Mouse (Mus musculus): ENCODE measurements at regions not wholly inside any gene's neighbourhood (a gene's known extent, or its start where the extent isn't known, plus 50 kb on each side); places are given as distances from the start of the nearest gene placed in this dataset.

- WGBS: 49% methylated on average over 4 of the region's 4 CpGs
- Histone ChIP-seq H3K27me3 (ENCODE audit: insufficient read depth, low read length) (no peaks in the 10 kb centered on the region), H3K9me3 (replicated peaks; ENCODE audit: low read length) (no peaks in the 10 kb centered on the region), H3K27ac (no peak overlapping the region), H3K4me2 (ENCODE audit: low read length) (no peak overlapping the region), H3K9ac (ENCODE audit: low read depth, low read length) (no peak overlapping the region), H3K36me3 (ENCODE audit: insufficient read depth, low read length) (no peaks in the 10 kb centered on the region), H3K4me3 (replicated peaks; ENCODE audit: low read depth, low read length) (no peak overlapping the region), H3K4me1 (replicated peaks; ENCODE audit: insufficient read depth, low read length) (no peaks in the 10 kb centered on the region)
- no peak for TF ChIP-seq CTCF (IDR thresholded peaks at IDR 0.05; ENCODE audit: low read depth)
- ATAC-seq (replicated peaks; ENCODE audit: low FRiP score, low read depth) (no peak), DNase-seq (ENCODE audit: low spot score) (no peak)
These were observed 154.4 kb upstream of the Shisa6 start for GRCm38 (mm10) chr11:66680057-66680621.

- Histone ChIP-seq H3K4me3 (replicated peaks; ENCODE audit: low read depth, low read length) (no peak overlapping the region), H3K27ac (no peak overlapping the region), H3K4me1 (replicated peaks; ENCODE audit: insufficient read depth, low read length) (no peaks in the 10 kb centered on the region), H3K36me3 (ENCODE audit: insufficient read depth, low read length) (no peaks in the 10 kb centered on the region), H3K9ac (ENCODE audit: low read depth, low read length) (no peak overlapping the region), H3K9me3 (replicated peaks; ENCODE audit: low read length) (no peaks in the 10 kb centered on the region), H3K27me3 (ENCODE audit: insufficient read depth, low read length) (no peaks in the 10 kb centered on the region), H3K4me2 (ENCODE audit: low read length) (no peak overlapping the region)
- no peak for ATAC-seq (replicated peaks; ENCODE audit: low FRiP score, low read depth)
- DNase-seq (ENCODE audit: low spot score): no peak
- TF ChIP-seq CTCF (IDR thresholded peaks at IDR 0.05; ENCODE audit: low read depth): peak; percentile 2; the same call in 1 of the 2 replicates
- 90% methylated on average over 4 of the region's 4 CpGs for WGBS
These were observed 156.1 kb upstream of the Shisa6 start for GRCm38 (mm10) chr11:66681892-66682291.

- H3K27ac ChIP-seq: no peak overlapping the region
- H3K9ac ChIP-seq (ENCODE audit: low read depth, low read length): no peak overlapping the region
- H3K4me1 ChIP-seq (replicated peaks; ENCODE audit: insufficient read depth, low read length): no peaks in the 10 kb centered on the region
- H3K4me2 ChIP-seq (ENCODE audit: low read length): no peak overlapping the region
- no peak overlapping the region for H3K4me3 ChIP-seq (replicated peaks; ENCODE audit: low read depth, low read length)
- no peaks in the 10 kb centered on the region for H3K27me3 ChIP-seq (ENCODE audit: insufficient read depth, low read length)
- DNase-seq (ENCODE audit: low spot score) (no peak), ATAC-seq (replicated peaks; ENCODE audit: low FRiP score, low read depth) (no peak)
- 60% methylated on average over 4 of the region's 4 CpGs for WGBS
- no peak for TF ChIP-seq CTCF (IDR thresholded peaks at IDR 0.05; ENCODE audit: low read depth)
- no peaks in the 10 kb centered on the region for H3K36me3 ChIP-seq (ENCODE audit: insufficient read depth, low read length)
- no peaks in the 10 kb centered on the region for H3K9me3 ChIP-seq (replicated peaks; ENCODE audit: low read length)
These were observed 158.4 kb upstream of the Shisa6 start for GRCm38 (mm10) chr11:66684181-66684580.

- H3K9me3 ChIP-seq (replicated peaks; ENCODE audit: low read length): no peaks in the 10 kb centered on the region; the same call in 1 of the 2 replicates
- H3K9ac ChIP-seq (ENCODE audit: low read depth, low read length): no peak overlapping the region
- no peaks in the 10 kb centered on the region for H3K27me3 ChIP-seq (ENCODE audit: insufficient read depth, low read length)
- no peak overlapping the region for H3K4me2 ChIP-seq (ENCODE audit: low read length)
- no peak overlapping the region for H3K27ac ChIP-seq
- no peak overlapping the region for H3K4me3 ChIP-seq (replicated peaks; ENCODE audit: low read depth, low read length)
- DNase-seq (ENCODE audit: low spot score) (no peak), ATAC-seq (replicated peaks; ENCODE audit: low FRiP score, low read depth) (no peak)
- WGBS: 73% methylated on average over 5 of the region's 5 CpGs
- no peak for TF ChIP-seq CTCF (IDR thresholded peaks at IDR 0.05; ENCODE audit: low read depth)
- no peaks in the 10 kb centered on the region for H3K4me1 ChIP-seq (replicated peaks; ENCODE audit: insufficient read depth, low read length)
- H3K36me3 ChIP-seq (ENCODE audit: insufficient read depth, low read length): no peaks in the 10 kb centered on the region
These were observed 169.0 kb upstream of the Shisa6 start for GRCm38 (mm10) chr11:66694651-66695266.

GRCm38 (mm10) chr11:66696791-66697190 is 171.0 kb upstream of the Shisa6 start:
- Histone ChIP-seq H3K27me3 (ENCODE audit: insufficient read depth, low read length) (no peaks in the 10 kb centered on the region), H3K4me2 (ENCODE audit: low read length) (no peak overlapping the region), H3K9ac (ENCODE audit: low read depth, low read length) (no peak overlapping the region), H3K36me3 (ENCODE audit: insufficient read depth, low read length) (no peaks in the 10 kb centered on the region), H3K9me3 (replicated peaks; ENCODE audit: low read length) (no peaks in the 10 kb centered on the region; the same call in 1 of the 2 replicates), H3K4me3 (replicated peaks; ENCODE audit: low read depth, low read length) (no peak overlapping the region), H3K4me1 (replicated peaks; ENCODE audit: insufficient read depth, low read length) (no peaks in the 10 kb centered on the region), H3K27ac (no peak overlapping the region)
- WGBS: 74% methylated on average over 1 of the region's 1 CpGs
- DNase-seq (ENCODE audit: low spot score) (no peak), ATAC-seq (replicated peaks; ENCODE audit: low FRiP score, low read depth) (no peak)
- no peak for TF ChIP-seq CTCF (IDR thresholded peaks at IDR 0.05; ENCODE audit: low read depth)

- no peak for TF ChIP-seq CTCF (IDR thresholded peaks at IDR 0.05; ENCODE audit: low read depth)
- DNase-seq (ENCODE audit: low spot score) (no peak), ATAC-seq (replicated peaks; ENCODE audit: low FRiP score, low read depth) (no peak)
- no peaks in the 10 kb centered on the region for H3K4me1 ChIP-seq (replicated peaks; ENCODE audit: insufficient read depth, low read length)
- no peak overlapping the region for H3K4me3 ChIP-seq (replicated peaks; ENCODE audit: low read depth, low read length)
- H3K27ac ChIP-seq: no peak overlapping the region
- H3K9me3 ChIP-seq (replicated peaks; ENCODE audit: low read length): no peaks in the 10 kb centered on the region
- no peak overlapping the region for H3K4me2 ChIP-seq (ENCODE audit: low read length)
- 42% methylated on average over 1 of the region's 1 CpGs for WGBS
- no peaks in the 10 kb centered on the region for H3K27me3 ChIP-seq (ENCODE audit: insufficient read depth, low read length)
- no peaks in the 10 kb centered on the region for H3K36me3 ChIP-seq (ENCODE audit: insufficient read depth, low read length)
- no peak overlapping the region for H3K9ac ChIP-seq (ENCODE audit: low read depth, low read length)
These were observed 166.3 kb upstream of the Pirt start for GRCm38 (mm10) chr11:66745479-66745878.
